Mouse (Mus musculus) lung, postnatal 0 days (tissue): Measurements from ENCODE around the gene Ubr2. TPM values are rescaled to one million over a fixed set of nuclear protein-coding genes. Genes with fewer than 3 reads are reported as not detected.

ENCODE experiments used
- ATAC-seq: fragments of 200-750 bp; cut with Nextera tagmentation; 2 replicates; pipeline ENCODE4 v1.8.0; 2017; ENCODE audit warnings: moderate library complexity
- DNase-seq: peaks from one replicate; pipeline ENCODE4 v3.0.0-alpha.2; 2016; ENCODE audit warnings: low spot score
- H3K27ac ChIP-seq: fragments of 300-500 bp; sonication (generic); 2 replicates; pipeline ENCODE4 v1.5.1; 2014; ENCODE audit warnings: antibody characterized with exemption, mild to moderate bottlenecking, low read length, mixed read lengths
- H3K27me3 ChIP-seq: fragments of 300-500 bp; sonication (generic); replicated peaks from 2 replicates; pipeline ENCODE4 v1.6.1; 2014; ENCODE audit warnings: low read length, mixed read lengths; ENCODE audit not compliant: insufficient read depth
- H3K36me3 ChIP-seq: fragments of 300-500 bp; sonication (generic); 2 replicates; pipeline ENCODE4 v1.6.1; 2014; ENCODE audit warnings: low read length, mixed read lengths; ENCODE audit not compliant: insufficient read depth
- H3K4me1 ChIP-seq: fragments of 300-500 bp; sonication (generic); 2 replicates; pipeline ENCODE4 v1.6.1; 2014; ENCODE audit warnings: antibody characterized with exemption, low read depth, low read length, mixed read lengths; ENCODE audit not compliant: insufficient read depth
- H3K4me2 ChIP-seq: fragments of 300-500 bp; sonication (generic); replicated peaks from 2 replicates; pipeline ENCODE4 v1.6.1; 2014; ENCODE audit warnings: low read depth, mild to moderate bottlenecking, low read length, moderate library complexity, mixed read lengths
- H3K4me3 ChIP-seq: fragments of 300-500 bp; sonication (generic); 2 replicates; pipeline ENCODE4 v1.5.1; 2014; ENCODE audit warnings: low read depth, low read length
- H3K9ac ChIP-seq: fragments of 300-500 bp; sonication (generic); replicated peaks from 2 replicates; pipeline ENCODE4 v1.6.1; 2014; ENCODE audit warnings: low read depth, mild to moderate bottlenecking
- H3K9me3 ChIP-seq: fragments of 300-500 bp; sonication (generic); 2 replicates; pipeline ENCODE4 v1.6.1; 2016; ENCODE audit warnings: low read length, mixed read lengths
- CTCF ChIP-seq: IDR thresholded peaks from 2 replicates; pipeline ENCODE4 v1.5.1; 2016; ENCODE audit warnings: antibody characterized with exemption, mild to moderate bottlenecking
- EP300 ChIP-seq: IDR thresholded peaks from 2 replicates; pipeline ENCODE4 v1.6.1; 2016; ENCODE audit warnings: antibody characterized with exemption, mild to moderate bottlenecking, control low read depth
- WGBS: fragments of 180-500 bp; shearing (Covaris S2); extraction: QIAGEN DNeasy Blood & Tissue Kit; methylation state at CpG from one replicate; pipeline ENCODE4 v1.1.7; 2014; 5-methylcytosine and 5-hydroxymethylcytosine counted together
- polyA plus RNA-seq: library from polyadenylated mRNA; unstranded; fragments of >200 nt; fragmentation: Nextera tagmentation; extraction: Ambion mirVana; gene quantifications from 2 replicates; pipeline ENCODE4 v1.2.1, GENCODE M21; 2015

Gene Ubr2
- polyA plus RNA-seq, 1 experiment from 2014 or later, result 11.8 TPM

DNA sequence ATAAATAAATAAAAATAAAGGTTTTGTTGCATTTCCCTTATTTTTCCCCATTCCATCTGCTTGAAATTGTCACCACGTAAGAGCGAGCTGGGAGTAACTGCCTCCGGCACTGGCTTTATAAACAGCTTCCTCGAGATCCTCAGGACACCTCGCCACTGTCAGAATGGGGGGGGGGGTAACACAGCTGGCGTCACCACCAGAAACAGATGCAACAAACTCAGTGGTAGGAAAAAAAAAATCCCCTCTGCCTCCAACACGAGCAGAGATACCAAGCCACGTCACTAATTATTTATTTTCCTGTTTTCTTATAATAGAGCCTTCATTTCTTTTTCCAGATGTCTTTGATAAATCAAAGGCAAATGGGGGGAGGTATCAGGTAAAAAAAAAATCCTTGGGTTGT is 1.9 kb downstream of the Ubr2 start:
- peak; percentile 24 for DNase-seq
- WGBS, result 28% methylated on average over 8 of the region's 8 CpGs
- Histone ChIP-seq H3K4me2 (peak overlapping the region; percentile 74), H3K9me3 (no peaks in the 10 kb centered on the region), H3K9ac (peak overlapping the region; percentile 97; the same call in 1 of the 2 replicates), H3K27me3 (no peaks in the 10 kb centered on the region), H3K27ac (peak overlapping the region; percentile 100; the same call in 1 of the 2 replicates), H3K36me3 (no peaks in the 10 kb centered on the region), H3K4me1 (peaks cover 8% of the 10 kb centered on the region), H3K4me3 (peak overlapping the region; percentile 98)
- no peak for ATAC-seq
- TF ChIP-seq CTCF (no peak), EP300 (no peak)

DNA sequence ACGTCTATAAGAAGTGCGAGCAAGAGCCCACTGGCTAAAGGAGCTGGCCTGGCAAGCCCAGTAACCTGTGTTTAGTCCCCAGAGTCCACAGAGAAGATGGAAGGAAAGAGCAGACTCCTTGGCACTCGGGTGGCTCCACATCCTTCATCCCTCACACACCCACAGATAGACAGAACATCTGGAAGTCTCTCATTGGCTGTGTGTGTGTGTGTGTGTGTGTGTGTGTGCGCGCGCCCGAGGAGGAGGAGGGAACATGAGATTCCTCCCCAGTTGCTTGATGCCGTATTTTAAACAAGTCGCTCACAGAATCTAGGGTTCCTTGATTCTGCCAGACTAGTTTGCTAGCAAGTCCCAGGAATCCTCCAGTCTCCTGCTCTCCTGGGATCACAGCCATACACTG is 3.6 kb downstream of the Ubr2 start:
- no peak overlapping the region for H3K4me3 ChIP-seq
- H3K9ac ChIP-seq, result no peak overlapping the region
- H3K4me1 ChIP-seq, result peaks cover 8% of the 10 kb centered on the region
- no peak for TF ChIP-seq CTCF
- TF ChIP-seq EP300, result no peak
- DNase-seq (no peak), ATAC-seq (no peak)
- 76% methylated on average over 8 of the region's 9 CpGs for WGBS
- H3K27me3 ChIP-seq, result no peaks in the 10 kb centered on the region
- no peak overlapping the region for H3K27ac ChIP-seq
- no peaks in the 10 kb centered on the region for H3K9me3 ChIP-seq
- no peak overlapping the region for H3K4me2 ChIP-seq
- no peaks in the 10 kb centered on the region for H3K36me3 ChIP-seq

DNA sequence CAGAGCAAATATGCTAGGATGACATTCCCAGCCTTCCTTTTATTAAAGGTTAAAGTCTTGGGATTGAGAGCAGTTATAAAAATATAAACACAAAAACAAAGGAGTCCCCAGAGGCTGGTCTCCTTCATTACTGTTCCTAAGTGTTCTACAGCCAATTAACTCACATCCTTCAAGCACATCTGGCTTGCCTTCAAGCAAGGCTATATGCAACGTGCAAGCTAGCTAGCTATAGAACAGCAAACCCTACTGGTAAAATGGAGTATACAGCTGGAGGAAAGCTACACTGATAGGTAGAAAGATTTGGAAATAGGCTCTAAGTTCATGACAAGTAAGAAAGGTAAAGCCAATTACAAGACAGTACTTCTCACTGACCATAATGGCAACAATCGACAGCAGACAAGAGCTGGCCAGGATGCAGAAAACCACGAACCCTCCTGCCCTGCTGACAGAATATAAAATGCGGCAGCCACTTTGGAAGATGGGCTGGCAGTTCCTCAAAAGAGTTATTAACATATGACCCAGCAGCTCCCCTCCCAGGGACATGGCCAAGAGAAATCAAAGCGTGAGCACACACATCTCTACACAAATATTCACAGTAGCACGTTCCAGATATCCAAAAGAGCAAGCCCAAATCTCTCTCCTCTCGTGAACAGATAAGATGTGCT is 4.5 kb downstream of the Ubr2 start:
- Histone ChIP-seq H3K4me3 (no peak overlapping the region), H3K36me3 (no peaks in the 10 kb centered on the region), H3K4me1 (peaks cover 8% of the 10 kb centered on the region), H3K27me3 (no peaks in the 10 kb centered on the region), H3K9ac (no peak overlapping the region), H3K4me2 (no peak overlapping the region), H3K9me3 (no peaks in the 10 kb centered on the region), H3K27ac (no peak overlapping the region)
- 52% methylated on average over 7 of the region's 7 CpGs for WGBS
- ATAC-seq (no peak), DNase-seq (no peak)
- TF ChIP-seq CTCF (peak; percentile 30), EP300 (no peak)

DNA sequence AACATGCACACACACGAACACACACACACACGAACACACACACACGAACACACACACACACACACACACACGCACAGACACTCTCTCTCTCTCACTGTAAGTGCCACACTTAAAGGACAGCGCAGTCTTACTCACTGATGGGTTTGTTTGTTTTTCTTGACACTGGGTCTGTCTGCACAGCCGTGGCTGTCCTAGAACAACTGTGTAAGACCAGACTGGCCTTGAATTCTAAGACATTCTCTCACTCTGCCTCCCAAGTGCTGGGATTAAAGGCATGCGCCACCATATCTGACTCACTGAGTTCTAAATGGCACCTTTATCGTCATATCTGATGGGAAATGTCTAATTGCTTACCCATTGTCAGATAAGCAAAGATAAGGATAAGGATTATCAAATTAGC is 7.1 kb downstream of the Ubr2 start:
- peaks cover 15% of the 10 kb centered on the region for H3K36me3 ChIP-seq
- WGBS, result 46% methylated on average over 8 of the region's 8 CpGs
- no peaks in the 10 kb centered on the region for H3K9me3 ChIP-seq
- TF ChIP-seq EP300, result no peak
- TF ChIP-seq CTCF, result no peak
- no peak overlapping the region for H3K4me2 ChIP-seq
- H3K4me1 ChIP-seq, result 0 out of 2 replicates have a peak, but pooled peaks cover 2% of the 10 kb centered on the region
- no peak overlapping the region for H3K27ac ChIP-seq
- ATAC-seq (no peak), DNase-seq (no peak)
- H3K4me3 ChIP-seq, result no peak overlapping the region
- H3K27me3 ChIP-seq, result no peaks in the 10 kb centered on the region
- H3K9ac ChIP-seq, result no peak overlapping the region

DNA sequence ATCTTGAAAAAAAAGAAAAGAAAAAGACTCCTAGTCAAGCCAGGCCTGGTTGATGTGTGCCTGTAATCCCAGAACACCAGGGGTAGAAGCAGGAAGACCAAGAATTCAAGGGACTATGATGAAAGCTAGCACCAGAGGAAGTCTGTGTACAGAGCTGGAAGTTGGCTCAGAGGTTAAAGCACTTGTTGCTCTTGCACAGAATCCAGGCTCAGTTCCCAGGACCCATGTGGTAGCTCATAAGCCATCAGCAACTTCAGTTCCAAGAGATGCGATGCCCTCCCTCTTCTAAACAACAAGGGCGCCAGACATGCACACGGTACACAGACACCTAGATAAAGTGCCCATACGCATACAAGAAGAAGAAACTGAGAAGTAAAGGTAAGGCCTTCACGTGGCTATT is 8.0 kb downstream of the Ubr2 start:
- DNase-seq (no peak), ATAC-seq (no peak)
- H3K9ac ChIP-seq, result no peak overlapping the region
- H3K4me3 ChIP-seq, result no peak overlapping the region
- WGBS, result 83% methylated on average over 5 of the region's 5 CpGs
- H3K27ac ChIP-seq, result no peak overlapping the region
- no peaks in the 10 kb centered on the region for H3K9me3 ChIP-seq
- TF ChIP-seq EP300 (no peak), CTCF (no peak)
- no peaks in the 10 kb centered on the region for H3K4me1 ChIP-seq
- no peak overlapping the region for H3K4me2 ChIP-seq
- H3K36me3 ChIP-seq, result peaks cover 24% of the 10 kb centered on the region
- H3K27me3 ChIP-seq, result no peaks in the 10 kb centered on the region

DNA sequence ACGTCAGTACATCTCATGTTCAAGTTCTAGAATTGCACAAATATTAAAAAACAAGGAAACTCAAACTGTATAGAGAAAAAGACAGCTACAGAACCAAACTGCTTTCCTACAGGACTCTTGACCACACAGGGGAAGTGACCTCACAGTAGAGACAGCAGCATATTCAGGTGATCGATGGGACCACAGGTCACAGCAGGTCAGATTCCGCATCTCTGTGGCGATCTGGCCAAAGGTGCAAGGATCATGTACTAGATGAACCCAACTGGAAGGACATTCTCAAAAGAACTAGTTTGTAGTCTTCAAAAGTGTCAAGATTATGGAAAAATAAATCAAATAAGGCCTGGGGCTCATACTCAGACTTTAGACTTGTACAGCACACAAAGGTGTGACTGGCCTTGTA is 11.5 kb downstream of the Ubr2 start:
- DNase-seq (no peak), ATAC-seq (no peak)
- Histone ChIP-seq H3K27ac (no peak overlapping the region), H3K36me3 (peaks cover 27% of the 10 kb centered on the region), H3K4me3 (no peak overlapping the region), H3K4me2 (no peak overlapping the region), H3K27me3 (no peaks in the 10 kb centered on the region), H3K4me1 (no peaks in the 10 kb centered on the region), H3K9me3 (no peaks in the 10 kb centered on the region), H3K9ac (no peak overlapping the region)
- TF ChIP-seq EP300 (no peak), CTCF (no peak)
- WGBS, result 92% methylated on average over 4 of the region's 4 CpGs
